Mouse (Mus musculus): ENCODE results near the gene Aph1c. TPM values are rescaled to one million over a fixed set of nuclear protein-coding genes. Genes with fewer than 3 reads are reported as not detected.

Gene Aph1c
- polyA plus RNA-seq, 1 experiment from 2014 or later: 3.0 TPM

DNA sequence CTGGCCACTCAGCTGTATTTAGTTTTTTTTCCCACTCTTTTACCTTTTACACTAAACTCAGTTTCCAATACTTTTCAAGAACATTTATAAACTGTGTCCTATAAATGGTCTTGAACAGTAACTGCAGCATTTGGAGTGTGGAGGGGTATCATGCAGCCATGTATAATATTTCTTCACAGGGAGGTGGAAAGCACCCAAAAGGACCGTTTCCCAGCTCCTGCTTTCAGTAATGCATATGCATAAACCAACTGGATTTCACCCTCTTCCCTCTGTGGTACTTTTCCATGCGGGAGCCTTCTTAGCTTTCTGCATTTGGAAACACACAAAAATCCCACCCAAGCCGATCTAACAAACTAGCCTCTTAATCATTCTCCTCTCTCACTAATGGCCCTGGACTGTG lies 30.2 kb upstream of the Aph1c start:
- no peak overlapping the region for H3K4me2 ChIP-seq (replicated peaks; ENCODE audit: low read depth)
- DNase-seq (ENCODE audit: low spot score): no peak
- no peaks in the 10 kb centered on the region for H3K27me3 ChIP-seq (ENCODE audit: control insufficient read depth, insufficient read depth, low read length)
- H3K9me3 ChIP-seq (ENCODE audit: control insufficient read depth, low read length): no peaks in the 10 kb centered on the region
- H3K4me1 ChIP-seq (replicated peaks; ENCODE audit: control insufficient read depth, insufficient read depth): no peaks in the 10 kb centered on the region
- no peak overlapping the region for H3K4me3 ChIP-seq (ENCODE audit: low read depth, low read length)
- H3K36me3 ChIP-seq (ENCODE audit: control insufficient read depth, insufficient read depth, low read length): peaks cover under 1% of the 10 kb centered on the region; the same call in 1 of the 2 replicates
- ATAC-seq (ENCODE audit: low FRiP score, low TSS enrichment): no peak
- TF ChIP-seq CTCF (IDR thresholded peaks at IDR 0.05; ENCODE audit: low read depth) (no peak; the same call in 1 of the 2 replicates), EP300 (optimal IDR thresholded peaks at IDR 0.05) (no peak)
- no peak overlapping the region for H3K9ac ChIP-seq (ENCODE audit: low read length)
- H3K27ac ChIP-seq (replicated peaks): peak overlapping the region; percentile 18; the same call in 1 of the 2 replicates
- WGBS: 56% methylated on average over 3 of the region's 3 CpGs

DNA sequence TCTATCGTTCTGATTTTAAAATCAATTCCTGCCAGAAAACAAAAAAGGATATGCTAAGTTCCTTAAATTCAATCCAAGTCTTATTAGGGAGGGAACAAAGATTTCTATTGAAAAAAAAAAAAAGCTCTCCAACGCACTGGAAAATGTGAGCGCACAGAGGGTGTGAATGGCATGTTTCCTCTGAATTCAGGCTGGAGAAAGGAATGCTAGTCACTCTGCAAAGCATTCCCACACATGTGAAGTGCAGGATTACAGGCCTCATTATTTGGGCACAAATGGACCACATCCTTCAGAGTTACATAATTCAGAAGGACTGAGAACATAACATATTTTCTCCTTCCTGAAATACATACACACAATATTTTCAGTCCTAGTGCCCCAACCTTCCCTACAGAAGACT lies 28.9 kb upstream of the Aph1c start:
- DNase-seq (ENCODE audit: low spot score): no peak
- no peak for ATAC-seq (ENCODE audit: low FRiP score, low TSS enrichment)
- Histone ChIP-seq H3K36me3 (ENCODE audit: control insufficient read depth, insufficient read depth, low read length) (peaks cover 6% of the 10 kb centered on the region; the same call in 1 of the 2 replicates), H3K9me3 (ENCODE audit: control insufficient read depth, low read length) (no peaks in the 10 kb centered on the region), H3K4me2 (replicated peaks; ENCODE audit: low read depth) (no peak overlapping the region), H3K4me3 (ENCODE audit: low read depth, low read length) (no peak overlapping the region), H3K4me1 (replicated peaks; ENCODE audit: control insufficient read depth, insufficient read depth) (no peaks in the 10 kb centered on the region), H3K27ac (replicated peaks) (no peak overlapping the region), H3K9ac (ENCODE audit: low read length) (no peak overlapping the region), H3K27me3 (ENCODE audit: control insufficient read depth, insufficient read depth, low read length) (no peaks in the 10 kb centered on the region)
- WGBS: 54% methylated on average over 3 of the region's 3 CpGs
- TF ChIP-seq CTCF (IDR thresholded peaks at IDR 0.05; ENCODE audit: low read depth): no peak
- TF ChIP-seq EP300 (optimal IDR thresholded peaks at IDR 0.05): no peak

DNA sequence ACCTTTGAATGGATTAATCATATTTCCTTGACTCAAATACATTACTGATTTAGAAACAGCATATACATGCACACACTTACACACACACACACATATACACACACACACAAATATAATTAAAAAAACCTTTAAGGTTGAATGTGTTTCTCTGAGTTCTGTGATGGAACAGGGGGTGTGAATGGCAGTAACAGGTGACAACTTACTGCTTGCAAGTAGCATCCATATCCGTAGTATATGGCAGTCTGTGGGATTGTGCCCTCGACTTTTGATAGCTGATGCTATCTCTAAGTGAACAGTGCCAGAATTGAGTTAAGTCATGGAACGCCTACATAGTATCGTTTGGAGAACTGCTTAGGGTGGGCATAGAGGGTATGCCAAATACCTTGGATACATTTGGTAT lies 27.7 kb upstream of the Aph1c start:
- Histone ChIP-seq H3K27me3 (ENCODE audit: control insufficient read depth, insufficient read depth, low read length) (no peaks in the 10 kb centered on the region), H3K4me3 (ENCODE audit: low read depth, low read length) (no peak overlapping the region), H3K36me3 (ENCODE audit: control insufficient read depth, insufficient read depth, low read length) (peaks cover 6% of the 10 kb centered on the region; the same call in 1 of the 2 replicates), H3K27ac (replicated peaks) (no peak overlapping the region), H3K4me1 (replicated peaks; ENCODE audit: control insufficient read depth, insufficient read depth) (no peaks in the 10 kb centered on the region), H3K9ac (ENCODE audit: low read length) (no peak overlapping the region), H3K9me3 (ENCODE audit: control insufficient read depth, low read length) (no peaks in the 10 kb centered on the region), H3K4me2 (replicated peaks; ENCODE audit: low read depth) (no peak overlapping the region)
- 97% methylated on average over 4 of the region's 4 CpGs for WGBS
- no peak for ATAC-seq (ENCODE audit: low FRiP score, low TSS enrichment)
- TF ChIP-seq EP300 (optimal IDR thresholded peaks at IDR 0.05): no peak
- no peak for TF ChIP-seq CTCF (IDR thresholded peaks at IDR 0.05; ENCODE audit: low read depth)
- no peak for DNase-seq (ENCODE audit: low spot score)

DNA sequence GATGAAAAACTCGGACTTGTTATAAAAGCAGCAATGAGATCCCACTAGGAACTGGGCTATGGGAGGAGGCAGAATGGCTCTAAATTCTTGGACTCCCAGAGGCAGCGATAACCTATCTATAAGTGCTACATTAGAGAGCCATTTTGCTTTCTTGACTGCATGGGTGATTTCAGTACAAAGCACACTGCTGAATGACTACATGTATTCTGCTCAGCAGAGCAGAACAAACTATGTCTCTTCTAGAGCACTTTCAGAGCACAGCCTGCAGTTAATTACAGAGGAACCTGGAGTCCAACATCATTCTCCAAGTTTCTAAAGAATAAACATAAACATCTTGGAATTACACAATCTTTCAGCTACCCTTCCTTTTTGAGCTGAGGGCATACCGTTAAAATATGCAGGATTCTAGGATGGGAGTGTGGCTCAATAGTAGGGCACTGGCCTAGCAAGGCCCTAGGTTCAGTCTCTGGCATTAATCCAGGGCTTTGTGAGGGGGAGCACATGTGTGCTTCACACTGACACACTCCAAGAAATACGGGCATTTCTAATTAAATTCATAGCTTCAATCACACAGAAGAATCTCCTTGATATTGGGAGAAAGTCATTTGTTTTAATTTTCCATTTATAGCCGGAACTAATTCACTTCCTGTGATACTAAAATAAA lies 26.7 kb upstream of the Aph1c start:
- Histone ChIP-seq H3K4me1 (replicated peaks; ENCODE audit: control insufficient read depth, insufficient read depth) (no peaks in the 10 kb centered on the region), H3K9ac (ENCODE audit: low read length) (no peak overlapping the region), H3K27me3 (ENCODE audit: control insufficient read depth, insufficient read depth, low read length) (no peaks in the 10 kb centered on the region), H3K36me3 (ENCODE audit: control insufficient read depth, insufficient read depth, low read length) (peaks cover 6% of the 10 kb centered on the region; the same call in 1 of the 2 replicates), H3K4me3 (ENCODE audit: low read depth, low read length) (no peak overlapping the region), H3K4me2 (replicated peaks; ENCODE audit: low read depth) (no peak overlapping the region), H3K9me3 (ENCODE audit: control insufficient read depth, low read length) (no peaks in the 10 kb centered on the region), H3K27ac (replicated peaks) (no peak overlapping the region)
- ATAC-seq (ENCODE audit: low FRiP score, low TSS enrichment) (no peak), DNase-seq (ENCODE audit: low spot score) (no peak)
- WGBS: 82% methylated on average over 5 of the region's 5 CpGs
- TF ChIP-seq CTCF (IDR thresholded peaks at IDR 0.05; ENCODE audit: low read depth): no peak
- no peak for TF ChIP-seq EP300 (optimal IDR thresholded peaks at IDR 0.05)

DNA sequence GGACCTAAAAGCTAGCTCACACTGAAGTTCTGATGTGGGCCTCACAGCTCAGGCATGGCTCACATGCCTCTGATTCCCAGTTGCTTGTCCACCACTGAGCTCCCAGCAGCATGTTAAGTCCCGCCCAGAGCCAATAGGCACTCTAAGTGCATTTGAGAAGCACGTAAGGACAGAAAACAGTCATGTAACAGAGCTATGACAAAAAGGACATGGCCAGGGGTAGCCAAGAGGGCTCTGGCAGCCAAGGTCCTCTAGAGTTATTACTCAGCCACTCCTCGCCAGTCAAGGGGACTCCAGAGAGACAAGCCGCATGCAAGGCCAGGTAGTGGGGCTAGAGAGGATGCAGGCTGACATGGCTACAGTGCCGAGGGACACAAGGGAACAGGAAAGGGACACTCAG lies 25.0 kb upstream of the Aph1c start:
- Histone ChIP-seq H3K9me3 (ENCODE audit: control insufficient read depth, low read length) (no peaks in the 10 kb centered on the region), H3K27ac (replicated peaks) (no peak overlapping the region), H3K9ac (ENCODE audit: low read length) (no peak overlapping the region), H3K4me2 (replicated peaks; ENCODE audit: low read depth) (no peak overlapping the region), H3K4me3 (ENCODE audit: low read depth, low read length) (no peak overlapping the region), H3K27me3 (ENCODE audit: control insufficient read depth, insufficient read depth, low read length) (no peaks in the 10 kb centered on the region), H3K4me1 (replicated peaks; ENCODE audit: control insufficient read depth, insufficient read depth) (no peaks in the 10 kb centered on the region), H3K36me3 (ENCODE audit: control insufficient read depth, insufficient read depth, low read length) (peaks cover 6% of the 10 kb centered on the region; the same call in 1 of the 2 replicates)
- TF ChIP-seq CTCF (IDR thresholded peaks at IDR 0.05; ENCODE audit: low read depth) (no peak), EP300 (optimal IDR thresholded peaks at IDR 0.05) (no peak)
- ATAC-seq (ENCODE audit: low FRiP score, low TSS enrichment): no peak
- DNase-seq (ENCODE audit: low spot score): no peak
- 91% methylated on average over 5 of the region's 5 CpGs for WGBS

DNA sequence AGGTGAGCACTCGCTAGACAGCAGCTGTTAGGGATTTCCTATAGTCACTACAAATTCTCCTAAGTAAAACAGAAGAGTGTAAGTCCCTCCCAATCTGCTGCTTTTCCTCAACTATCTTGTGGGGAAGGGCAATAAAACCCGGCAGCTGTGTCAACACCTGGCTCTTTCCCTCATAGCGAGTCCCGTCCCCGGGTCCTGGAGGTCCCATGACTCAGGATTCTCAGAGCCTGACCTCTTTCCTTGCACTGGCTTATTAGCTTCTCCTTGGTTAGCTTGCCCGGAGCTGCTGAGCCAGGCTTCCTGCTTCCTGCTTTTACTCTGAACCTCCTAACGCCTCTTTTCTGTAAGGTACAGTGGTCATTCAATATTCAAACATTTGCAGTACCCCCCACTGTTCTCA lies 21.3 kb upstream of the Aph1c start:
- DNase-seq (ENCODE audit: low spot score) (peak; percentile 48), ATAC-seq (ENCODE audit: low FRiP score, low TSS enrichment) (peak; percentile 74)
- 27% methylated on average over 7 of the region's 7 CpGs for WGBS
- no peaks in the 10 kb centered on the region for H3K9me3 ChIP-seq (ENCODE audit: control insufficient read depth, low read length)
- H3K27ac ChIP-seq (replicated peaks): no peak overlapping the region
- no peaks in the 10 kb centered on the region for H3K4me1 ChIP-seq (replicated peaks; ENCODE audit: control insufficient read depth, insufficient read depth)
- H3K9ac ChIP-seq (ENCODE audit: low read length): no peak overlapping the region
- TF ChIP-seq EP300 (optimal IDR thresholded peaks at IDR 0.05) (no peak), CTCF (IDR thresholded peaks at IDR 0.05; ENCODE audit: low read depth) (no peak)
- no peak overlapping the region for H3K4me2 ChIP-seq (replicated peaks; ENCODE audit: low read depth)
- no peak overlapping the region for H3K4me3 ChIP-seq (ENCODE audit: low read depth, low read length)
- H3K36me3 ChIP-seq (ENCODE audit: control insufficient read depth, insufficient read depth, low read length): peaks cover 6% of the 10 kb centered on the region; the same call in 1 of the 2 replicates
- no peaks in the 10 kb centered on the region for H3K27me3 ChIP-seq (ENCODE audit: control insufficient read depth, insufficient read depth, low read length)

Measured in stomach, postnatal 0 days (tissue).